Mouse (Mus musculus): Measurements from ENCODE around the gene Bend3.

The Bend3 gene

GRCm38 (mm10) chr10:43534382-43534781 lies 55.8 kb downstream of the Bend3 start:
- DNase-seq (ENCODE audit: low spot score) = no peak

- no peak for DNase-seq (ENCODE audit: low spot score)
Measured at GRCm38 (mm10) chr10:43537652-43538051, 59.0 kb downstream of the Bend3 start.

DNA sequence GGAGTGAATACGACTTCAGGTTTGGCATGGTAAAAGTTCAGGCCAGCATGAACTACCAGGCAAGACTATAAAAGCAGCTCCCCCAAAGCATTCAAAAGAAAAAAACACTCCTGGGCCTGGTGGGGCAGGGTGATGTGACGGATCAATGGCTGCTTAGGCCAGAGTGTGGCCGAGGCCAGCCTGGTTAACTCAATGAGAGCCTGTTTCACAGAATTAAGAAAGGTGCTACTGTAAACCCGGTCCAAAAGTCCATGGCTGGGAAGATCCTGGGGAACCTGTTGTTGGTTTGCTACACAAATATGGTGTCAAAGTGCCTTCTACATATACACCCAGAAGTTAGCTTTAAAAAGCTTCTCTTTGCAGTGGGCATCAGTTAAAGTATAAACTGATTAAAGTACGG lies 60.2 kb downstream of the Bend3 start:
- DNase-seq (ENCODE audit: low spot score) = no peak

- no peak for DNase-seq (ENCODE audit: low spot score)
Measured at GRCm38 (mm10) chr10:43539746-43540310, 61.2 kb downstream of the Bend3 start.

DNA sequence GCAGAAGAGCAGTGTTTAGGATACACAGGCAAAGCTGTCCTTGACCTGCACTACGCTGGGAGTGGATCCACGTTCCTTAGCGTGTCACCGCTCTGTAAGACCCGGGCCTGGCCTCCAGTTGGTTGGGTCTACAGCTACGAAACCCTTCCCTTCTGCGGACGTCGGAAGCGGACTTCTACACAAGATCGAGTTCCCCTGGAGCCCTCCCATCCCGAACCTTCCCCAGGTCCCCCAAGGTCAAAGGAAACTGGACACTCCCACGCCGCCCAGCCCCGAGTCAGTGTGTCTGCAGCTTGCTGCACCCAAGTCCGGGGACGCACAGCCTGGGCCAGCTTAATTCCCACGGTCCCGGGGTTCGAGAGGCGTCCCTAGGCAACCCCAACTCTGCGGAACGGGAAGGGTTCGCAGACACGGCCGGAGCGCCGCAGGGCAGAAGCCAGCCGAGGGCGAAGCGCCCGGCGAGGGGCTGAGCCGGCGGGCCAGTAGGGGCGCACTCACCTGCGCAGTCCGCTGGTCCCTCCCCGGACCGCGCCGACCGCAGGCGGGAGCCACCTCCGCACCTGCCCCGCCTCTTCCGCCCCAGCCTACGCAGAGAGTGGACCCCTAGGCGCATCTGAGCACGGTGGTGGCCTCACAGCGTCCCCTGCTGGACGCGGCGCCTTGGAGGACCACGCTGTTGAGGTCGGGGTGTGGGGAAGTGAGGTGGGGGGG lies 62.0 kb downstream of the Bend3 start, which contains the start of gene 1700021F05Rik:
Gene 1700021F05Rik, minus strand, starts transcription at position 553 of the 711 bp plus-strand sequence.
- DNase-seq (ENCODE audit: low spot score) = peak; percentile 90

GRCm38 (mm10) chr10:43541153-43541544 lies 62.5 kb downstream of the Bend3 start:
- DNase-seq (ENCODE audit: low spot score) = no peak

DNA sequence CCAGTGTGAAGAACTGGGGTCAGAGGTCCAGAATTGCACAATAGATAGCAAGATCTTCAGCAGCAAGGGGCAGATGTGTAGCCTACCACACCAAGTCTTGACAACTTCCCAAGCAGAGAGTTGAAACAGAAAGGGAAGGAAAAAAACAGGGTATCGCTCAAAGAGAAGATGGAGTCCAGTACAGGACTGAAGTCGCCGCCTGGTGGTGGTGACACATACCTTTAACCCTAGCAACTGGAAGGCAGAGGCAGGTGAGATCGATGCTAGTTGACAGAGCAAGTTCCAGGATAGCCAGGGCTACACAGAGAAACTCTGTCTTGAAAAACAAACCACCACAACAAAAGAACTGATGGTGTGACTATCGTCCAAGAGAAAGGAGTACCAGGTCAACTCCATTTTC lies 70.8 kb downstream of the Bend3 start:
- DNase-seq (ENCODE audit: low spot score) = no peak

- DNase-seq (ENCODE audit: low spot score) = no peak
Measured at GRCm38 (mm10) chr10:43550923-43551322, 72.3 kb downstream of the Bend3 start.

- no peak for DNase-seq (ENCODE audit: low spot score)
Measured at GRCm38 (mm10) chr10:43551388-43551787, 72.8 kb downstream of the Bend3 start.

GRCm38 (mm10) chr10:43557630-43558165 lies 79.1 kb downstream of the Bend3 start:
- no peak for DNase-seq (ENCODE audit: low spot score)

- no peak for DNase-seq (ENCODE audit: low spot score)
Measured at GRCm38 (mm10) chr10:43559313-43559712, 80.7 kb downstream of the Bend3 start.

GRCm38 (mm10) chr10:43560765-43561164 lies 82.1 kb downstream of the Bend3 start:
- DNase-seq (ENCODE audit: low spot score) = no peak

DNA sequence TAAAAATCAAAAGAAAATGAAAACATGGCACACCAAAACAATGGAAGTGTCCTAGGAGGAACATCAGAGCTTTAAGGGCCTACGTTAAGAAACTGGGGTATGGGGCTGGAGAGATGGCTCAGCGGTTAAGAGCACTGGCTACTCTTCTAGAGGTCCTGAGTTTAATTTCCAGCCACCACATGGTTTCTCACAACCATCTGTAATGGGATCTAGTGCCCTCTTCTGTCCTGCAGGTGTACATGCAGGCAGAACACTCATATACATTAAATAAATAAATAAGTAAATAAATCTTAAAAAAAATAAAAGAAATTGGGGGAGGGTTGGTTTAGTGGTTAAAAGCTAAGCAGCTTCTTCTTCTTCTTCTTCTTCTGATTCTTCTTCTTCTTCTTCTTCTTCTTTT lies 82.7 kb downstream of the Bend3 start:
- DNase-seq (ENCODE audit: low spot score) = no peak
